Mouse (Mus musculus) gastrocnemius, postnatal 10 days (tissue): ENCODE data around the gene Prr18. TPM values are rescaled to one million over a fixed set of nuclear protein-coding genes. Genes with fewer than 3 reads are reported as not detected.
A peak's percentile ranks its signal among the peaks of the same experiment; 100 is the strongest.

Experiments
- DNase-seq: peaks from one replicate; pipeline ENCODE4 v3.0.0; 2021; ENCODE audit warnings: mixed read lengths
- total RNA-seq, 2 experiments: library from RNA; stranded (reverse); gene quantifications; 2 replicates each; pipeline ENCODE4 v1.2.3; 2021

Gene Prr18
- total RNA-seq, 2 experiments from 2014 or later: 0.27 TPM; not detected in 1

DNA sequence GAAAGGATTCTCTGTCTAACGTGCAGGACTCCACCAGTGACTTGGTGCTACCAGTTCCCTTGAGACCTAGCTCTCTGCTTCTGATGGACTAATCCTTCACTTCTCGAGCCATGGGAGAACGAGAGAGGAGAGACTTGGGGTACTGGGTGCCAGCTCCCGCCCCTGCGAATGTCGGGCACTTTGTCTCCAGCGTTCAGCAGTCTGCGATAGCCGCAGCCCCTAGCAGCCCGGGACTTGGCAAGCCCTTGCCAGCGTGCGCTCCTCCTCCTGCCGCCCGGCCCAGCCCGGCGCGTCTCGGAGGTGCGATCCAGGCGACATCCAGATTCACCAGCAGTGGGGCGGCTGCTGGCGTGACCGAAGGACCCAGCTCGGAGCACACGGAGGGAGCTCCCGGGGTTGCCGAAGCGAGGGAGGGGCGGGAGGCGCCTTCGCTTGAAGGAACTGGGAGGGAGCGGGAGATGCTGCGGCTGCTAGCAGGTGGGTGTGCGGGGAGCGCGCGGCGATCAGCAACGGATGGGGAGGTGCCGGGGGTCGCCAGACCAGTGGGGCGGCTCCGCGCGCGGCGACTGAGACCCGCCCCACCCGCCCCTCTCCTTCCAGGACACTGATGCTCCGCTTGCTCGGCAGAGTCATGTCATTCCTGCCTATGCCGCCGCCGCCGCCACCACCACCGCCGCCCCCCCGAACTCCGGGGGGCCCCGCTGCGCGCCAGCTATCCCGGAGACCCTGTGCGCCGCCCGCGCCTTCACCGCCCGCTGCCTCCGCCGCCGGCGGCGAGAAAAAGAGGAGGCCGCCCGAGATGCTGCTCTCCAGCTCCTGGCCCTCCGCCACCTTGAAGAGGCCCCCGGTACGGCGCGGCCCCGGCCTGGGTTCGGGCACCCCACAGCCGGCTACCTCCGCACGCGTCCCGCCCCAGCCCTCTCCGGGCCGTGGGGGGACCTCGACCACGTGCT is 3.4 kb downstream of the Prr18 start:
- DNase-seq: peak; percentile 32

DNA sequence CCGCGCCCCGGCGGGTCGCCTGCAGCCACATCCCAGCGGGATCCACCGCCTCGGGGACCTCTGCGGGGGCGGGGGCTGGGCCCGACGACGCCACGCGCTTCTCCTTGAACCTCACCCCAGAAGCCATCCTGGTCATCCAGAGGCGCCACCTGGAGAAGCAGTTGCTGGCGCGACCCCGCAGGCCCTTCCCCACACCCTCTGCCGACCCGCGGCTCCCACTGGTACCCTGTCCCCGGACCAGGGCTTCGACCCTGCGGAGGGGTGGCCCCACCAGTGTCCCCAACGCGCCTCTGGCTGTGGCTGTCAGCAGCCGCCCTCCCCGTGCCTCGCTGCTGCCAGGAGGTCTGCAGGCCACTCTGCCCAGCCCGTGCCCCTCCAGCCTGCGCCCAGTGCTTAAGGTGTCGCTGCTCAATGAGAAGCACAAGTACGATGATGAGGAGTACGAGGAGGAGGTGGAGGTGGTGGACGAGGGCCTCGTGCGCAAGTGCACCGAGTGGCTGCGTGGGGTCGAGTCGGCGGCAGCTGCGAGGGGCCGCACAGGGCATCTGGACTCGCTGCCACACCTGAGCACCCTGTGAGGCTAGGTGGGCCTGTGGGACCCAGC is 4.2 kb downstream of the Prr18 start:
- peak; percentile 13 for DNase-seq

DNA sequence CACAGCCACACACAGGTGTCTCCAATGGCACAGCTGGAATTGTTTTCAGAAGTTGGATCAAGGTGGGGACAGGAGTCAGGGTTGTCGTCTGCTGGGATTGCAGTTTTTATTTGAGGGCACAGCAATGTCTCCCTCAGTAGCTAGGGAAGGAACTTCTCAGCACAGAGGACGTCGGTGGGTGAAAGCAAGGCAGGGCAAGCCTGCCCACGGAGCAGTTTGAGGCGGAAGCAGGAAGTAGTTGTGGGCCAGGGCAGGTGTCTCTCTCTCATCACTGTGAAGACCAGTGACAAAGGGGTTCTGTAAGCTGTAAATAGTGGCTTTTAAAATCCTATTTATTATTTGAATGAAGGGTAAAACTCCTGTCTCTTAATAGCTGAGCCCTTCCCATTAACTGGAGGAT is 5.4 kb downstream of the Prr18 start:
- DNase-seq: no peak

DNA sequence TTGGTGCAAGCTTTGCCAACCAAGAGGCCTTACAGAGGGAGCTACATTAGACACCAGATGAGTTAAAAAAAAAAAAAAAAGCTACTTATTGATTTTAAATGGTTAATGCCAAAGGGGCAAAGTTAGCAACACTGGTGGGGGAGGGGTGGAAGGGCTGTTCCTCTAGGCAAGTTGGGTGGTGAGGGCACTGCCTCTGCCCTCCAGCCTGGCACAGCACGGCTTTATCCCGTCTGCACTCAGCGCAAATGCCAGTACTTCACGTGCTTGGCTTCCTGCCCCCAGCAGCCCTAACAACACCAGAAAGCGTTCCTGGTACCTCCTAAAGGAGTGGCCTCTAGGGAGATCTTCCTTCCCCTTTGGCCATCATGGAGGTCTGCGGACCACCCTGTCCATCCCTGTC is 6.2 kb downstream of the Prr18 start:
- DNase-seq: no peak

DNA sequence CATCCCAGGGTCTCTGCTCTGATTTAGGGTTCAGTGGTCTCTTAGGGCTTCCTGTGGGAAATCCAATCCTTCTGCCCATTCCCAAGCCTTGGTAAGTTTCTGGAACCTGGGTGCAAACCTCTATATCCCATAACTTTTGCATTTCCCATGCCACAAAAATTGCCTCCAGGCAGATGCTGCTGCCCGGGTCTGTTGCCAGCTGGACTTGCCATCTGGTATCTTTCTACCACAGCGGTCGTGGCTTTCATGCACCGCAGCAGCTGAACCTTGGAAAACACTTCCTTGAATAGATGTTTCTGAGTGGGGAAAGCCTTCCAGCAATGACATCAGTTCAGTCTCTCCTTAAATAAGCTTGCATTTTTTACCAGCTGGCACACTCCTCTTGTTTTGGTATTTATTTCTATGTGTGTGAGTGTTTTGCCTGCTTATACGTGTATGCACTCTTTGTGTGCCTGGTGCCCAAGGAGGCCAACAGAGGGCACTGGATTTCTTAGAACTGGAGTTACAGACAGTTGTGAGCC is 10.6 kb downstream of the Prr18 start:
- DNase-seq: no peak

DNA sequence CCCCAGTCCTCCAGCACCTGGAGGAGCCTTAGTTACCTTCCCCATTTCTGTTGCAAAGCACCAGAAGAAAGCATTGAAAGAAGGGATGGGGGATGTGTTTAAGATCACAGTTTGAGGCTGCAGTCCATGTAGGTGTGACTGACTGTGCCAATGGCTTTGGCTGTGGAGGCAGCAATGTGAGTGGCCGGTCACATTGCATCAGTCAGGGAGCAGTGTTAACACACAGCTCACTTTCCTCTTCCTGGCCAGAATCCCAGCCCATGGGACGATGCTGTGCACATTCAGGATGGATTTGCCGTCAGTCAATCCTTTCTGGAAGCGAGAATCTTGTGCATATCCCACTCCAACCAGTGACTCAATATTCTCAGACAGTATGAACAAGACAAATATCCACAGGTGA is 11.7 kb downstream of the Prr18 start:
- DNase-seq: no peak

DNA sequence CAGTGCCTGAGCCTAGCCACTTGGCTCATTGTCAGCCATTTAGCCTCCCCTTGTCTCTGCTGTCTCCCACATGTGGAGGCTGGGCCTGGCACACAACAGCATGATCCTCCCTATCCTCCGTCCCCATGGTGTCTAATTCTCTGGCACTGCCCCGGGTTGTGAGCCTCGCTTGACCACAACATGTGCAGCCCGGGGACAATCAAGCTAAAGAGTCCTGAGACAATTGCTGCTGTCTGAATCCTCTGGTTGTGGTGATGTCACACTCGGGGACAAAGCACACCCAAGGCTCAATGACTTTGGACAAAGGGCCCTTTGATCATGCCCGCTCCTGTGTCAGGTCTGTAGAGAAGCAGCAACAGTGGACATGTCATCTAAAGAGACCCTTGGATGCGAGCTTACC is 13.8 kb downstream of the Prr18 start:
- no peak for DNase-seq

DNA sequence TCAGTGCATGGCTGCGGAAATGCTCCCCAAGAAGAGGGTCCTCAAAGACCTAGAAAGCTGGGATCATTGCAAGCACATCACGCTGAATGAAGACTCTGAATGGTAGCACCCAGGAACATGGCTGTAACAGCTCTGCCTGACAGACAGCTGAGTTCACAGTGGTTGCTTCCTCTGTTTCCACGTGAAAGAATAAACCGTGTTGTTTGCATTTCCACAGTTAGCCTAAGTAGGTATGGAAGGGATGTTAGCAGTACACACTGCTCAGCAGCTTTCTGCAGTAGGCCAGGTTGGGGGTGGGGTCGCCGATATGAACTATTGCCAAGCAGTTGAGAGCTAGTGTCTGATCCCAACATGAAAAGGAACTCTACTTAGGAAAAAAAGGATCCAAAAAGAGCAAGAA is 18.4 kb downstream of the Prr18 start, which contains the start of gene T2:
TSS of gene T2 (plus strand) at position 301 of the 400 bp plus-strand sequence.
- DNase-seq: no peak

DNA sequence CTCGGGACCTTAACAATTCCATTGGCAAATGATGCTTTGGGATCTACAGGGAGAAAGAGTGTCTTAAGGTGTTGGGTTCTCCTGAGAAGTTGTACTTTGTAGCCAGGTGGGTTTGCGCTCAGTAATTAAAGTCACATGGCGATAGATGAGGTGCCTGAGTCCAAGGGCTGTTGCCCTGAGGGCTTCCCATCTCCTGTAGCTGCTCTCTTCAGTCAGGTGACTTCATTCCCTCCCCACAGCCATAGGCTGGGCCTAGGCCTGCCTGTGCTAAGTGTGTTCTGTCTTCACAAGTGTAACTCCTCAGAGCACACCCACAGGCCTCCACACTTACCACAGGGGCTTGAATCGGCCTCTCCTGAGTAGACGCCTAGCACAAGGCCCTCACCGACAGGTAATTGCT is 20.2 kb downstream of the Prr18 start:
- no peak for DNase-seq

DNA sequence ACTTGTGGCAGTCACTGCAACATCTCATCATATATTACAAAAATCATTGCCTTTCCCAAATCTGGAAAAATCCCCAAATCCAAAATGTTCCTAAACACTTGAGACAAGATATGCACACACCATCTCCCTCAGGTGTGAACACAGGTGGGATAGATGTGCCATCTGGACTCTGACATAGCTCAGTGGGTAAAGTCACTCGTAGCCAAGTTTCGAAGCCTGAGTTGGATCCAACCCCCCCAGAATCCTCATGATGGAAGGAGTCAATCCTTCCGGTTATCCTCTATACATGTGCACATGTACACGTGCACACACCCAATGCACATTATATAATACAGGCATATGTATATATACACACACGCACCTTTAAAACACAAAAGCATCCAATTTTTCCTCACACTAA is 23.6 kb downstream of the Prr18 start:
- no peak for DNase-seq

DNA sequence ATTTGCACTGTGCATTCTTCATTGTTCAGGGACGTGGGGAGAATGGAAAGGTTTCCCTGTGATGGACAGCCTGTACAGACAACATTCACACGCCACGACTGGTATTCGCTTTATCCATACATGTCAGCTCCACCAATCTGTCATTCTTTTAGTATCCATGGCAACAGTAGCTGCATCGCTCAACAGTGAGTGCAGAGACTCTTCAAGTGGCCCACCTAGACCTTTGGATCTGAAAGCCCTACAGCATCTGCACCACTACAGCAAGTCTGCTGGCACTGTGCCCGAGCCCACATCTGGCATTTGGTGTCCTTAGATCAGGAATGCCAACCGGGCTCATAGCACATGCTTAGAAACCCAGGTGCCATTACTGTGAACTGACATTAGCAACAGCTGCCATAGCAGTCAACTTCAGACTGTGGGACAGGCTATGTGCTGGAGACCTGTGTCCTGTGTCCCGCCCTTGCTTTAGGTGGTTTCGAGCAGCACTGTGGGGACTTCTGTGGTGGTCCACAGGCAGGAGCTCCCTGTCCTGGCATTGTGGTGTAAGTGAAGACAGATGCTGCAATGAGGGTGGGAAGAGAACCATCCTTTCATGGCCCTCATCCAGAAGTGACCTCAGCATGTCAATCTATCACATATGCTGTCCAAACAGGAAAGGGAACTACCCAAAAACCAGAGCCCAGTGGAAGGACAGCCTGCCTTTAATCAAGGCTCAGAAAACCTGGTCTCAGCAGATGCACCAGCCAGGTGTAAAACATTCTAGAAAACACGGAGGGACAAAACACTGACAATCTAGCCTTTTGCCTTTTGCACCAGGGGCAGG is 24.2 kb downstream of the Prr18 start:
- DNase-seq: no peak

DNA sequence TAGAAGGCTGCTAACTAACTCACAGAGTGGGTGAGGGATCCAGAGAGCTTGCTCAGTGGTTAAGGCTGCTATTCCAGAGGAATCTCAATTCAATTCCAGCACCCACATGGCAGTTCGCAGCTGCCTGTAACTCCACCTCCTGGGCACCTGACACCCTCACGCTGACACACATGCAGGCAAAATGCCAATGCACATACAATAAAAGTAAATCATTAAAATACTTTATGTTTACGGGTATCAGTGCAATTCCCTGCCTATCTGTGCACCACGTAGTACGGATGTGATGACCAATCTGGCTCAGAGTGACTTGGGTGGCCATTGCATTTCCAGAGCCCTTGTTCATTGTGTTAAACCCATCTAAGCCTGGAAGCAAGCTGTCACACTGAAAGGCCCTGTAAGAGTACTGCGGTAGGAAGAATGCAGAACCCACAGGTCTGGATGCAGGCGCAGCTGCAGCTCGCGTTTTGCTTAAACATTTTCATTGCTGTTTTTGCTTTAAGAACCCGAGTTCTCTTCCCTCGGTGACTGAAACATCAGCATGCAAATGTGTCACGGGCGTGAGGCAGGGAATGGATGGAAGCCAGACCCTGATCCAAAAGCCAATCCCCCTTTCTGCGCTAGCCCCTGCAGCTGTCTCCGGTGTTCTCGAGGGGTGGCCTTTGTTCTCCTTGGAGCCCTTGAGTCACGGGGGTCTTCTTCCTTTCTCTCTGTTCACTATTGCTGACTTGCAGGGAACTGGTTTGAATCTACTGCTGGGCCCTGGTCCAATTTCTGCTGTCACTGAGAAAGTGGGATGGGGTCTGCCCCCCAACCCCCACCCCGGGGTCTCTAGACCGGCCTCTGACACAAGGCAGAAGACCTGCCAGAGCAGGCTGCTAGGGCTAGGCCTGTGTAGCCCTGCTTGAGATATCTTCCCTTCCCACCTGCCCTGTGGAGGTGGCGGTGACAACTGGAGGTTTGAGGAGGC is 30.5 kb downstream of the Prr18 start:
- no peak for DNase-seq

DNA sequence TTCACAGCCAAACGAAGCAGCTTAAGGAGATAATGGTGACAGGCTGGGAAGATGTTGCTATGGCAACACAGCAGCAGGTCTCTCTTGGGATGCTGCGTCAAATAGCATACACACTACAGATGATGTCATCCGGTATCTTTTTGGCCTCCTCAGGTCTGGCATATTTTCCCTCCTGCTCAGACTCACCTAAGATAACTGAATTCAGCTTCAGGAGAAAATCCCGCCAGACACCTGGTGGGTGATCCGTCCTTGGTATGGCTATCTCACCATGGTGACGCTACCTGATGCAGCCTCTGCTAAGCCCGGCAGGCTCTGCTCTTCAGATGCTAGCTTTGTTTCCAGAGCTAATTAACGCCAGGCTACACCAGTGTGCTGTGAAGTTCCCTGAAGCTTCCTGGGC is 31.3 kb downstream of the Prr18 start:
- DNase-seq: no peak

DNA sequence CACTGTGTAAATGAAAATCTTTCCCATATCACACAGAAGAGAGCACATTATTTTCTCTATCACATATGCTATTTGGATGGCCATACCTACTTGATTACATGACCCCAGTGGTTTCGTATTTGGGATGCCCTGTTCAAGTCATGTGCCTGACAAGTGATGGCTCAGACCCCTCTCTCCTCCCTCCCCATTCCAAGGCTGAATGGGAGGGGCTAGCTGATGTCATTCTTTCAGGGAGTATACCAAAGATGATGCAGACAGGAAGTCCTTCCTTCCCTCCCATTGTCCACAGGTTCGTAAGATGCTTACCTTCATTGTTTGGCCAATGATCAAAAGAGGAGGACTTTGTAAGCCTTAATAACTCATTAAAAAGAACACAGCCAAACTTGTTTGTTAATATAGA is 31.9 kb downstream of the Prr18 start:
- DNase-seq: no peak

DNA sequence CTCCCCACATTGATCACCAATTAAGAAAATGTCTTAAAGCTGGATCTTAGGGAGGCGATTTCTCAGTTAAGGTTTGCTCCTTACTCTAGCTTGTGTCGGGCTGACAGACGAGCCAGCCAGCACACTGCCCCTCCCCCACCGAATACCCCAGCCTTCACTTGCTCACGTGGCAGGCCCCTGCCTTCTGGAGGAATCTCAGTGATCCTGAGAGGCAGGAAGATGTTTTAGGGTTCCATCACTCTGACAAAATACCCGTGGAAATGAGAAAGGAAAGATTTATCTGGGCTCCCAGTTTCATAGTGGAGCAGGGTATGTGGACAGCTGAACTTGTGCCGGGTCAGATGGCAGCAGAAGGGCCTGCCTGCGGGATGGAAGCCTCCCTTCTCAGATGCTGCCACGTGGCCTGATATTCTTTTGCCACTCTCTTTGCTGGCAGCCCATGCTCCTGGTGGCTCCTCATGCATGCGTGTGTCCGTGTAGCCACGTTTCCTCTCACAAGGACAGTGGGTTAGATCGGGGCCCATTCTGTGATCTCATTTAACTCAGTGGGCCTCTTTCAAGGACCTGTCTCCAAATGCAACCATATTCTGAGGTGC is 33.5 kb downstream of the Prr18 start:
- DNase-seq: no peak

DNA sequence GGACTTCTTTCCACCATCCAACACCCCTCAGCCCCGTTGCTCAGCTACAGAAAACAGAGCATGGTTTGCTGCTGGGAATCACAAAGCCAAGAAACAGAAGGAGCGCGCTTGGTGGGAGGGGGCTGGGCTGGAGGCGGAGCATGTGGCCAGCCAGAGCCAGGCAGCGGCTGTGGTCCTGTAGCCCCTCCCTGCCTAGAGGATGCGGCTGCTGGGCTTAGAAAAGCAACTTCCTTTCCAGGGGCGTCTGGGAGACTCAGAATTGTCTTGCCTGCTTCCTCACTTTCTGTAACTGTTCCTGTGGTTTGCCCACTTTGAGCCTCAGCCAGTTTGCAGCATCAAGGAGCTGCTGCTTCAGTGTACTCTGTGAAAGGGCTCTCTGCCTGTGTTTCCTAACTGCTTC is 34.6 kb downstream of the Prr18 start:
- peak; percentile 52 for DNase-seq

DNA sequence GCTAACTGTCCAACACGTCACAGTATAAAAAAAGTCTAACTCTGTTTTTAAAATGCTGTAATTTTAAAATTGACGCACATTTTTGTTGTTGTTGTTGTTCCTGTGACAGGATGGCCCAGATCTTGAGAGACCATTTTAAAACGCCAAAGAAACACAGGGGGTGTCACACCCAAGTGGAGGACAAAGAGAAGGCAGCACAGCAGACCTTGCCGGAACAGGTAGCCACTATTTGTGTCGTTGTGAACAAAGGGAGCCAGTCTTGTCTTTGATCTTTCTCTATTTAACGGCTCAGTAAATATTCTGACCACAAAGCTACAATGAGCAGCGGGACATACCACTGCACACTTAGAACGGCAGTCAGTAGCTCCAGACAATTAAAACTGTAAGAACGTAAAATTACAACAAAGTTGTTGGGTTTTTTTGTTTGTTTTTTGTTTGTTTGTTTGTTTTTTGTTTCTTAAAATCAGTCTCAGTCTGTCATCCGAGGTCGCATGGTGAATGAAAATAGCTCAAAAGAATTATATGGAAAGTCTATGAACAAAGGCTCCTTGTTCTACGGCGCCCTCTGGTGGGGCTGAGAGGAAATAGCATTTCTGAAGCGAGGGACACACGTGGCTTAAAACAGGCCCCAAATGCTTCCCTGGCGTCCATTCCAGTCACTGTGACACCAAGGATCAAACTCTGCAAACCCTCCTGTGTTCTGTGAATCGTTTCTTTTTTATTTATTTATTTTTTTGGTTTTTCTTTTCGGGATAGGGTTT is 35.2 kb downstream of the Prr18 start:
- peak; percentile 77 for DNase-seq

DNA sequence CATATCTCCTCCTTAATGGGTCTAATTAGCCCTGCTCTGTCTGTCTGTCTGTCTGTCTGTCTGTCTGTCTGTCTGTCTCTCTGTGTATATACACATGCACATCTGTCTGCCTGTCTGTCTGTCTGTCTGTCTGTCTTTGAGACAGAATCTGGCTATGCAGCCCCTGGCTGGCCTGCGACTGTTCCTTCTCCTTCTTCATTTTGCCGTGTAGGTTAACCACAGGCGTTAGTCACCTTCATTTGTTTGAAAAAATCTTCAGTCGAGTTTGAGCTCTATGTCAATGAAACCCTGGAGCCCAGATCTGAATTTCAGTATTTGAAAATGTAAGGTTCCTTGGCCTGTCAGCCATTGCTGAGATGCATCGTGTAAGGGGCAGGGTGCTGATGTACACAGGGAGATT is 40.0 kb downstream of the Prr18 start:
- no peak for DNase-seq

DNA sequence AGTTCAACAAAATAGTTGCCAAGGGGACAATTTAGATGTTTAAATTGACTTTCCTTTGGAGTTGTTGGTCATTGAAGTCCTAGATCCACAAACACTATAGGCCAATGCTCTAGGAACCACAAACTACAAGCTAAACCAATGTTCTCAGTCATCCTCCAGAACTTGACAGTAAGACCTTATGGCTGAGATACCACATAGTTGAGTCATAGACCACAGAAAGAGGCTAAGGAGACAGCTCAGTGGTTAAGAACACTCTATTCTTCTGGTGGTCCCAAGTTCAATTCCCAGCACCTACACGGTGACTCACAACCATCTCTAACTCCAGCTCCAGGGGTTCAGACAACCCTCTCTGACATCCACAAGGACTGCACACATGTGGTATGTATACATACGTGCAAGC is 48.2 kb downstream of the Prr18 start:
- no peak for DNase-seq

DNA sequence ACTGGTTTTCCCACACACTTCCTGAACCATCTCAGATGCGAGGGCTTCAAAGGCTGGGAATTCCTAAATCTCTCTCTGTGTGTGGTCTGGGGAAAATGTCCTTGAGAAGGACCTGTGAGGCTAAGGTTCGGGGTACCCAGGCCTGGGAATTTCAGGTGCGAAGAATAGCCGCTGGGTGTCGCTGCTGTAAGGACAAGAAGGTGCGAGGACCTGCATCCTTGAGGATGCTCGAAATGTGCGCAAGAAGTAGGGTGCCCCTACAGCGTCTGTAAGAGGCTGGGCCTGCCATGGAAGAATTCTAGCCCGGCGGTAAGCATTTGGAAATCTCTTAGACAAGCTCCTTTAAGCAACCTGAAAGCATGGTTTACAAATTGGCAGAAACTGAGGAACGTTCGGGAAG is 51.2 kb downstream of the Prr18 start:
- DNase-seq: peak; percentile 22
